Mouse (Mus musculus): Measurements from ENCODE around the gene Nuak2. TPM values are rescaled to one million over a fixed set of nuclear protein-coding genes. Genes with fewer than 3 reads are reported as not detected.

The Nuak2 gene
- total and polyA plus RNA-seq, 2 experiments from 2014 or later: 7.0 to 9.9 TPM

DNA sequence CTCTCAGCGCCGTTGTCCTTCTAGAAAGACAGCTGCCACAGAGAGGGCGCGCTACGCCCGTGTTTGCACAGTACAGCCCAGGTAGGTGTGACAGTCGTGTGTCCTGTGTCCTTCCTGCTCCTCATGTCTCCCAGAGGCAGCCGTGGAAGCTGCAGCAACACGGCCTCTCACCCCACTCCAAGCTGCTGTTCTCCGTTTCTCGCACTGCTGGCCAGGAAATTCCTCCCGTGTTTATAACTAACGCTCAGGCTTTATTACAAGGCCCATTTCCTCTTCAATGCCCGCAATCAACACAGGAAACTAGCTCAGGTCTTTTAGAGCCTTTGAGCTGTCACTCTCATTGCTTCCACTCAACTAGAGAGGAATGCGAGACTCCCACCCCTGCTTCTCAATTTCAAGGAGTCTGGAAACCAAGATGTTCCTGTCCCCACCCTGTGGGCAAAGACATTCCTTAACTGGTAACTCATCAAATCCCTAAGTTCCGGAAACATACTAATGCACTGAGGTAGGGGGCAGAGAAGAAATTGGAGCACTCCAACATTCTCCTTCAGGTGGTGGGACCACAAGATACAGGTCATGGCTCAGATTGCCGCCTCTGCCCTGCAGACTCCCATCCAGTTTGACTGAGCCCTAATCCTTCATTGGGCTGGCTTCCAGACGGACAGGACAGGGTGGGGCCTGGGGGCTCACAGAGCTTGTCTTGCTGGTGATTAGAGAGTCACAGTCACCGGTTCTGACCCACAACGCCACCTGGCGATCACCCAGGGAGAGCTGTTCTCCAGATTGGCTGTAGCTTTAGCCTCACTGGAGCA is 23.4 kb upstream of the Nuak2 start:
- H3K9me3 ChIP-seq (ENCODE audit: low read length): no peaks in the 10 kb centered on the region
- H3K4me3 ChIP-seq (ENCODE audit: low read depth, low read length): no peak overlapping the region
- H3K4me1 ChIP-seq (ENCODE audit: insufficient read depth, low read length): peaks cover 8% of the 10 kb centered on the region; the same call in 1 of the 2 replicates
- no peak for ATAC-seq (ENCODE audit: low FRiP score)
- H3K27ac ChIP-seq (ENCODE audit: low read depth, low read length): no peak overlapping the region
- H3K36me3 ChIP-seq (ENCODE audit: insufficient read depth, low read length): no peaks in the 10 kb centered on the region
- peak; percentile 44 for DNase-seq (ENCODE audit: low spot score)
- H3K27me3 ChIP-seq (ENCODE audit: insufficient read depth, low read length): no peaks in the 10 kb centered on the region
- WGBS: 55% methylated on average over 21 of the region's 21 CpGs
- H3K9ac ChIP-seq (replicated peaks; ENCODE audit: low read length, poor library complexity, severe bottlenecking): no peak overlapping the region
- peak; percentile 50 for TF ChIP-seq CTCF (IDR thresholded peaks at IDR 0.05)
- H3K4me2 ChIP-seq (ENCODE audit: low read depth, low read length, poor library complexity, severe bottlenecking): no peak overlapping the region

DNA sequence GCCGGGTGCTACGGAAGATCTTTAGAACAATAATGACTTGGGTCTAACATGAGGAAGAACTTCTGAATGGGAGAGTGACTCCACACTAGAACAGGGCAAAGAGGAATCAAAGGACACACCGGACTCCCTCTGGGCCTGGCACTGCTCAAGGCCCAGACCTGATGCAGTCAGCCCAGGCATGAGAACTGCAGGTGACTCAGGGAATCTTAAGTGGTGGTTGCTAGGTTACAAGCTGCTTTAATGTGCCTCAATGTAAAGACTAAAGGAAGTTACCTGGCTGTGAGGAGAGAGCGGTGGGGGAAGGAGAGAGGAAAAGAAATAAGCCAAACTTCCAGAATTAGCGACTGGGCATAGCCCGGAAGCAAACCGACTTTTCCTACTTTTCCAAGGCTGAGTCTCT is 20.4 kb upstream of the Nuak2 start:
- DNase-seq (ENCODE audit: low spot score) (no peak), ATAC-seq (ENCODE audit: low FRiP score) (no peak)
- H3K9me3 ChIP-seq (ENCODE audit: low read length): no peaks in the 10 kb centered on the region
- H3K27ac ChIP-seq (ENCODE audit: low read depth, low read length): no peak overlapping the region
- H3K36me3 ChIP-seq (ENCODE audit: insufficient read depth, low read length): no peaks in the 10 kb centered on the region
- H3K4me3 ChIP-seq (ENCODE audit: low read depth, low read length): no peak overlapping the region
- H3K4me2 ChIP-seq (ENCODE audit: low read depth, low read length, poor library complexity, severe bottlenecking): no peak overlapping the region
- H3K4me1 ChIP-seq (ENCODE audit: insufficient read depth, low read length): peaks cover 15% of the 10 kb centered on the region
- TF ChIP-seq CTCF (IDR thresholded peaks at IDR 0.05): no peak
- WGBS: 50% methylated on average over 7 of the region's 7 CpGs
- no peaks in the 10 kb centered on the region for H3K27me3 ChIP-seq (ENCODE audit: insufficient read depth, low read length)
- H3K9ac ChIP-seq (replicated peaks; ENCODE audit: low read length, poor library complexity, severe bottlenecking): no peak overlapping the region

GRCm38 (mm10) chr1:132296051-132296450 is 19.9 kb upstream of the Nuak2 start:
- no peak overlapping the region for H3K9ac ChIP-seq (replicated peaks; ENCODE audit: low read length, poor library complexity, severe bottlenecking)
- ATAC-seq (ENCODE audit: low FRiP score) (no peak), DNase-seq (ENCODE audit: low spot score) (no peak)
- no peak for TF ChIP-seq CTCF (IDR thresholded peaks at IDR 0.05)
- H3K4me1 ChIP-seq (ENCODE audit: insufficient read depth, low read length): peaks cover 20% of the 10 kb centered on the region
- no peak overlapping the region for H3K4me3 ChIP-seq (ENCODE audit: low read depth, low read length)
- no peaks in the 10 kb centered on the region for H3K9me3 ChIP-seq (ENCODE audit: low read length)
- no peaks in the 10 kb centered on the region for H3K27me3 ChIP-seq (ENCODE audit: insufficient read depth, low read length)
- H3K27ac ChIP-seq (ENCODE audit: low read depth, low read length): no peak overlapping the region
- WGBS: 63% methylated on average over 3 of the region's 3 CpGs
- H3K36me3 ChIP-seq (ENCODE audit: insufficient read depth, low read length): no peaks in the 10 kb centered on the region
- no peak overlapping the region for H3K4me2 ChIP-seq (ENCODE audit: low read depth, low read length, poor library complexity, severe bottlenecking)

GRCm38 (mm10) chr1:132298425-132298800 is 17.5 kb upstream of the Nuak2 start, which contains the start of gene Klhdc8a:
Gene Klhdc8a, plus strand, starts transcription at chr1:132298626.
- H3K4me1 ChIP-seq (ENCODE audit: insufficient read depth, low read length): peaks cover 30% of the 10 kb centered on the region
- H3K36me3 ChIP-seq (ENCODE audit: insufficient read depth, low read length): no peaks in the 10 kb centered on the region
- peak within 1 kb of the TSS; percentile 83 for H3K27ac ChIP-seq (ENCODE audit: low read depth, low read length)

DNA sequence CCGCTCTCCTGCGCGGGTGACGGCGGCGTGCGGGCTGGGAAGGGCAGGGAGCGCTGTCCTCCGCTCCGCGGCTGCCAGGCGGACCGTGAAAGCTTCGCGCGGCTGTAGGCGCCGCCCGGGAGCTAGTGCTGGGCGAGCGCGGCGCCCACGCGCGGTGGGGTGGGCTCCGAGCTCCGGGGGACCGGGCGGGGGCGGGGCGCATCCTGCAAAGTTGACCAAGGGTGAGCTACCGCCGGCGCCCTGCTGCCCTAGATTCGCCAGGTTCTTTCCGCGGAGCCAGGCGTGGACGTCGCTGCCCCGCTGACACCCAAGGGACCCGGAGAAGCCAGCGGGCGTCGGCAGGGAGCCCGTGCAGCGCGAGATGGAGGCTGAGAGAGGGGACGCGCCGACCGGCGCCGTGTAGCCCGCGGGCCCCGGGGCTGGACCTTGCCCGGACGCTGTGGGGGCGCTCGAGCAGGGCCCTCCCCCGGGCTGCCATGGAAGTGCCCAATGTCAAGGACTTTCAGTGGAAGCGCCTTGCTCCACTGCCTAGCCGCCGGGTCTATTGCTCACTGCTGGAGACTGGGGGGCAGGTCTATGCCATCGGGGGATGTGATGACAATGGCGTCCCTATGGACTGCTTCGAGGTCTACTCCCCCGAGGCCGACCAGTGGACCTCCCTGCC is 17.0 kb upstream of the Nuak2 start:
- Histone ChIP-seq H3K4me1 (ENCODE audit: insufficient read depth, low read length) (peaks cover 30% of the 10 kb centered on the region), H3K9ac (replicated peaks; ENCODE audit: low read length, poor library complexity, severe bottlenecking) (peak overlapping the region; percentile 93), H3K27ac (ENCODE audit: low read depth, low read length) (peak overlapping the region; percentile 83), H3K36me3 (ENCODE audit: insufficient read depth, low read length) (no peaks in the 10 kb centered on the region), H3K4me2 (ENCODE audit: low read depth, low read length, poor library complexity, severe bottlenecking) (peak overlapping the region; percentile 97), H3K27me3 (ENCODE audit: insufficient read depth, low read length) (no peaks in the 10 kb centered on the region), H3K9me3 (ENCODE audit: low read length) (no peaks in the 10 kb centered on the region), H3K4me3 (ENCODE audit: low read depth, low read length) (peak overlapping the region; percentile 67)
- DNase-seq (ENCODE audit: low spot score): no peak
- ATAC-seq (ENCODE audit: low FRiP score): peak; percentile 82
- under 1% methylated on average over 56 of the region's 71 CpGs for WGBS
- TF ChIP-seq CTCF (IDR thresholded peaks at IDR 0.05): no peak; the same call in 1 of the 2 replicates

More at GRCm38 (mm10) chr1:132298425-132298800, 17.5 kb upstream of the Nuak2 start, which contains the start of gene Klhdc8a:
- H3K4me3 ChIP-seq (ENCODE audit: low read depth, low read length): peak within 1 kb of the TSS; percentile 67
- DNase-seq (ENCODE audit: low spot score): peak; percentile 67
- H3K27me3 ChIP-seq (ENCODE audit: insufficient read depth, low read length): no peaks in the 10 kb centered on the region
- TF ChIP-seq CTCF (IDR thresholded peaks at IDR 0.05): no peak
- peak; percentile 71 for ATAC-seq (ENCODE audit: low FRiP score)
- no peaks in the 10 kb centered on the region for H3K9me3 ChIP-seq (ENCODE audit: low read length)
- H3K4me2 ChIP-seq (ENCODE audit: low read depth, low read length, poor library complexity, severe bottlenecking): peak within 1 kb of the TSS; percentile 97
- 1% methylated on average over 24 of the region's 28 CpGs for WGBS
- peak within 1 kb of the TSS; percentile 93 for H3K9ac ChIP-seq (replicated peaks; ENCODE audit: low read length, poor library complexity, severe bottlenecking)

DNA sequence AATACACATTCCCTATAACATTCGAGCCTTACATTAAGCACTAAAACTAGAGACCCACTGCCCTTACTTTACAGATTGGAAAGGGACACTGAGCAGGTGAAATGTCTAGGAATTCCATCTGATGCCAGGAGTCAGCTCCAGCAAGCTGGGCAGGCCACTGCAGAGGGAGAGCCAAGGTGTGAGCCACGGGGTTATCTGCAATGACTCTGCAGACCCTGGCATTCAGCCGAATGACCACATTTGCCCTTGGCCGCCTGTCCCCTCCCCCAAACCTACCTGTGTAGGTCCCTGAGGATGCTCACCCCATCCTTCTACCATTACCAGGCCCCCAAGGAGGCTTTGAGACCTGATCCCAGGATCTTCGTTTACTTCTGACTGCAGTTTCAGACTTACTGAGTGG is 16.2 kb upstream of the Nuak2 start:
- Histone ChIP-seq H3K4me1 (ENCODE audit: insufficient read depth, low read length) (peaks cover 30% of the 10 kb centered on the region), H3K9ac (replicated peaks; ENCODE audit: low read length, poor library complexity, severe bottlenecking) (0 out of 2 replicates have a peak overlapping the region, but pooled peaks have one; percentile 29), H3K27me3 (ENCODE audit: insufficient read depth, low read length) (no peaks in the 10 kb centered on the region), H3K36me3 (ENCODE audit: insufficient read depth, low read length) (peaks cover 4% of the 10 kb centered on the region; the same call in 1 of the 2 replicates), H3K4me2 (ENCODE audit: low read depth, low read length, poor library complexity, severe bottlenecking) (peak overlapping the region; percentile 97), H3K9me3 (ENCODE audit: low read length) (no peaks in the 10 kb centered on the region), H3K27ac (ENCODE audit: low read depth, low read length) (no peak overlapping the region), H3K4me3 (ENCODE audit: low read depth, low read length) (peak overlapping the region; percentile 67)
- 75% methylated on average over 5 of the region's 5 CpGs for WGBS
- ATAC-seq (ENCODE audit: low FRiP score) (no peak), DNase-seq (ENCODE audit: low spot score) (no peak)
- TF ChIP-seq CTCF (IDR thresholded peaks at IDR 0.05): no peak

Data from midbrain, postnatal 0 days (tissue).